Mouse (Mus musculus) spleen, postnatal 14 days (tissue): ENCODE data around the gene C5ar1.
A peak's percentile ranks its signal among the peaks of the same experiment; 100 is the strongest.

Experiments
- DNase-seq, 2 experiments: peaks; one replicate each; pipeline ENCODE4 v3.0.0; 2021 to 2022; ENCODE audit warnings: low spot score in 2 of 2

C5ar1 gene

GRCm38 (mm10) chr7:16229869-16230268, 29.5 kb downstream of the C5ar1 start:
- DNase-seq = no peak

- DNase-seq = peak; percentile 92 to 94
Observed at GRCm38 (mm10) chr7:16221582-16222272, 37.6 kb downstream of the C5ar1 start, which contains the start of gene Dhx34. Gene Dhx34, minus strand, starts transcription at chr7:16222037.

- no peak for DNase-seq
Observed at GRCm38 (mm10) chr7:16213986-16214385, 45.4 kb downstream of the C5ar1 start.

- DNase-seq = no peak
Observed at GRCm38 (mm10) chr7:16213196-16213595, 46.1 kb downstream of the C5ar1 start.

- no peak for DNase-seq
Observed at GRCm38 (mm10) chr7:16210862-16211365, 48.4 kb downstream of the C5ar1 start.

- DNase-seq = no peak
Observed at GRCm38 (mm10) chr7:16208781-16209665, 50.3 kb downstream of the C5ar1 start.

GRCm38 (mm10) chr7:16207496-16207895, 51.8 kb downstream of the C5ar1 start:
- DNase-seq = no peak

GRCm38 (mm10) chr7:16207076-16207475, 52.3 kb downstream of the C5ar1 start:
- DNase-seq = no peak

- DNase-seq = no peak
Observed at GRCm38 (mm10) chr7:16204791-16205190, 54.5 kb downstream of the C5ar1 start.

GRCm38 (mm10) chr7:16203505-16203903, 55.8 kb downstream of the C5ar1 start:
- DNase-seq = no peak

- no peak for DNase-seq
Observed at GRCm38 (mm10) chr7:16202756-16203504, 56.4 kb downstream of the C5ar1 start.

GRCm38 (mm10) chr7:16201136-16201535, 58.2 kb downstream of the C5ar1 start:
- no peak for DNase-seq

- DNase-seq = no peak
Observed at GRCm38 (mm10) chr7:16198540-16198939, 60.8 kb downstream of the C5ar1 start.

GRCm38 (mm10) chr7:16197166-16197565, 62.2 kb downstream of the C5ar1 start:
- peak in 1 of 2 experiments; percentile 26 for DNase-seq
